Mouse (Mus musculus) fibroblast of lung, adult 2 months (primary cell): ENCODE data around the gene S100a5.

Source experiments
- DNase-seq: peaks from one replicate; pipeline ENCODE4 v3.0.0-alpha.2; 2011; ENCODE audit warnings: low read depth

S100a5 gene

DNA sequence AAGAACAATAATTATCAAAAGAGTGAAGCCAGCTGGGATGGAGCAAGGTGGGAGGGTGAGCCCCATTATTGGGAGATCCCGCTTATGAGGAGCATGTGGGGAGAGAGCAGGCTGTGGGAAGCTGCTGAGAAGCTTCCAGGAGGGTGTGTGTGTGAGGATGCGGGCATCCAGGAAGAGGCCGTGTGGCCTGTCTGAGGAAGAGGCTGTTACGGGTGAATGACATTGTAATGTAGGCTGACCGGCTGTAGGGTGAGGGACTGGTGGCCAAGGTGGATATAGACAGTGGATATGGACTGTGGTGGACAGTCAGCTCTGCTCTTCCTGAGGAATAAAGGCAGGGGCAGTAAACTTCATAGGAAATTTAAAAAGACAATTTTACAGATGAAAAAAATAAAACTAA, 17.2 kb downstream of the S100a5 start:
- no peak for DNase-seq

DNA sequence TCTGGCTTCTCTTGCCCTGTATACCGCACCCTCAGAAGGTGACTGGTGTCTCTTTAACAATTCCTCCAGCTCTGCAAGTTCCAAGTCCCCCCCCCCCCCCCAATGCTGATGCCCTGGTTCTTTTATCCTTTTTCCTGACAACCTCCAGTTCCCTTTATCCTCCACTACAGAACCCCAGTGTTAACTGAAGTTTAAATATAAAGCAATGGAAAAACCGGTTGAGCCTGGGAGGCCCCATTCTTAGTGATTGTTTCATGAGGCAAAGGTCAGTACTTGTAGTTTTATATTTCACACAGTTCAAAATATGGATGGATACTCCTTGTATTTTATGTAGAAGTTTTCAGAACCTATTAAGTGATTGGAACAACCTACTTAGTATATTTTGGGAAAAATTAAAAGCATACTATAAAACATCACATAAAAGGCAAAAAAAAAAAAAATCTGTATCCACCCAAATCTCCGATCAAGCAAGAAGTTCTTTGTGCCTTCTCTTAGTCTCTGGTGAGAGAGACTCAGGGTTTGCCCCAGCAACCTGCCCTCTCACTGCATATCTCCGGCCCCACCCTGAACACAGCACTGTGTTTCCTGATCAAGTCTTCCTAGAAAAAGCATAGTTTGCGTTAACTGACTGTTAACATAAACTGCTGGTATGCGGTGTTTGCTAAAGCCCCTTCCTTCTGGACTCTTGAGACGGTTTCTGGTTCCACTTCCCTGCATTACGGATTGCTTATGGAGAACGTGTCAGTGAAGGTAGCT, 18.1 kb downstream of the S100a5 start:
- no peak for DNase-seq

DNA sequence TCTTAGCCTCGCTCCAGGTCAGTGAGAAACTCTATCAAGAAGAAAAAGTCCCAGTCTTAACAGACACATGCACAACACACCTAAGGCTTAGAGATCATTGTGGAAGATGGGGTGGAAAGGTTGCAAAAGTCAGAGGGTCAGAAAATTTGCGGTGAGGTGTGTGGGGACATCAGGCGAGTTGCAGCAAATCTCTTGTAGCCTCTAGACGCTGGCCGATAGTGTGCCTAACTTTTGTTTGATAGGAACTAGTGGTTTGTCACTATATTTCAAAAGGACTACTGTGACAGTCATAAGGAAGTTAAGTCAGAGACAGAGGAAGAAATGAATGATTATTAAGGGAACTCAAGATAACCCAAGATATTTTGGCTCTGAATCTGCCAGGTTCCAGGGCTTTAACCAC, 19.0 kb downstream of the S100a5 start:
- DNase-seq = no peak

DNA sequence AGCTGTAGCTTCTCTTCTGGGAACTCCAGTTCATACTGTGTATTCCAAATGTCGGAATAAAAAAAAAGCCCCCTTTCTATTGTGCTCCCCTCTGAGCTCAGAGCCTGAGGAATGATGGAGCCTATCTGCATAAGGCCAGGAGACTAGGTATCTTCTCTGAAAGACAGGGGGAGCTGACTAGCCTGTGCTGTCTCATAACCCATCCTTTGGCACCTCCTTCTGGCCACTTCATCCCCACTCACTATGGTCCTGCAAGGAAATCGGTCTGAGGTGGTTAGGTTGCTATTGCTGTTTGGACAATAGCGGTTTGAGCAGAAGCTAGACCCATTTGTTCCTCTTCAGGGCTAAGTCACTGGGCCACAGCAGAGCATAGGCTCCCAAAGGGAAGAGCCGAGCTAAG, 19.5 kb downstream of the S100a5 start:
- no peak for DNase-seq

DNA sequence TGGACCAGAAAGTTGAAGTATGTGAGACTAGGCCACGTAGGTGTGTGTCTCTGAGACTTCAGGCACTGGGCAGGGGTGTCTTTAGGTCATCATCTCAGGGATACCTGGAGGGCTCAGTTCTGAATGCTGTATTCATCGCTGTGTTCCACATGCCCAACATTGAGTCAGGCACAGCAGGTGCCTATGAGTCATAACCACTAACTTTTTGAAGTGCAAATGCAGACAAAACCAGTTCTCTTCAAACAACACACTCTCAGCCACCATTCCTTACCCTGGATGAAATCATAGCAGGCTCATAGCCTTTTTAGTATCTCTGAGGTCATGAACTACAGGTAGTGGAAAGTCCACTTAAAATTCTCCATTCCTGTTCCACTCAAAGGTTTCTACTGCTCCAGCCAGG, 21.0 kb downstream of the S100a5 start:
- DNase-seq = no peak

DNA sequence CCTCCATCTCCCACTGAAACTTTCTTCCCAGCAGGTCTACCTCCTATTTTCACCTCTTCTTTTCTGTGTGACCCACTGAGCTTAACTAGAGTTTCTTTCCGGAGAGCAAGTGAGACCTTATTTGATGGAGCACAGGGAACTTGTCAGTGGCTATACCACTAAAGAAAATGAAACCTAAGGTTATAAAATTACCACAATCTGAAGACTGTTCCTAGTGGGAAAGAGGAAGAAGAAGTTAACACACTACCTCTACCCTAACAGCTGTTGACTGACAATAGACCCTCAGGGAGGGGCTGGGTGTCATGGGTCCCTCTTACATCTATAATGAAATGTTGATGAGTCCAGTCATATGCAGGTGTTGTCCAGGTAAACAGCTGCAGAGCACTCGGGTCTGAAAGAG, 23.7 kb downstream of the S100a5 start:
- no peak for DNase-seq

DNA sequence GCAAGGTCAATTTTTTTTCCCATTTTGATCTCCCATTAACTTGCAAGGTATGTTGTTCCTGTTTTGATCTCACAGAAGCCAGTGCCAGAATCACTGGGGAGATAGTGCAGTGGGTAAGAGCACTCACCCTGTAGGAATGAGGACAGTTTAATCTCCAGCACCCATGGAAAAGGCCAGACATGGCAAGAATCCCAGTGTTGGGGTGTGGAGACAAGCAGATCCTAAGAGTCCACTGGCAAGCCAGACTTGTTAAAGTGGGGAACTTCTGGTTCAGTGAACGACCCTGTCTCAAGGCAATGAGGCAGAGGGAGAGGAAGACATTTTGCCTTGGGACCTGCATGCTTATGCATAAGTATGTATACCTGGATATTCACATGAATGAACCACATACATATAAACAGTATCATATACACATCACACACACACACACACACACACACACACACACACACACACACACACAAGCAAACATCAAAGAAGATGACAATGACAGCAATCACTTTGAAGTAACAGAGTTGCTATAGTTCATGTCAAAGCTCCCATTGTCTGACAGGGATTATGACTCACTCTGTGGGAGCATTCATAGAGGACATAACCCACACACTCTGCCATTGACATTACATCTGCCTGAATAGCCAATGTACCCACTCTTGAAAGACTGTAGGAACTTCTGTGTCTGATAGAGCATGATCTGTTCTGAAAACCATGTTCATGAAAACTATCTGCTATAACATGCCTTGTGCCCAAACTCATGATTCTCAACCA, 30.4 kb downstream of the S100a5 start:
- no peak for DNase-seq

DNA sequence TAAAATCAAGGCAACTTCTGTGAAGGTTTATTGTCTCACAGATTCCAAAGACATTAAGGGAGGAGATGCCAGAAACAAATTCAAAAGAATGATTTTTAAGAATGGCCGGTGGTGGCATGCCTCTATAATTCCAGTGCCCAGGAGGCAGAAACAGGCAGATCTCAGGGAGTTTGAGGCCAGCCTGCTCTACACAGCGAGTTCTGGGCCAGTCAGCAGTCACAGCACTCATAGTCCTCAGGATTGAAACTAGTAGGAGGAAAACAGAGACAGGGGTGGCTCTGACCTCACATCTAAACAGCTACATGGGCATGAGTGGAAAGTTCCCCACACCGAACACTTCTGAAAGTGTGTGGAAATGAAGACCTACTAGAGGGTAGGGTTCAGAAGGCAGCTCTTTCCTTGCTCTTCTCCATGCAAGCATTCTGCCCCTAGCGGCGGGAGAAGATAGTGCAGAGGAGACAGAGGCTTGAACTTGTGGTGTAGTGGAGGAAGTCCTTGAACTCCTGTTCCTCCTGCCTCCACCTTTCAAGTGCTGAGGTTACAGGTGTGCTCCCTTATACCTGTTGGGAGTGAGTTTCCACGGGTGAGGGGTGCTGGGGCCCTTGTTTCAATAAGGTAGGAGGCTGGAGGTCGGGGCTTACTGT, 31.3 kb downstream of the S100a5 start:
- no peak for DNase-seq

DNA sequence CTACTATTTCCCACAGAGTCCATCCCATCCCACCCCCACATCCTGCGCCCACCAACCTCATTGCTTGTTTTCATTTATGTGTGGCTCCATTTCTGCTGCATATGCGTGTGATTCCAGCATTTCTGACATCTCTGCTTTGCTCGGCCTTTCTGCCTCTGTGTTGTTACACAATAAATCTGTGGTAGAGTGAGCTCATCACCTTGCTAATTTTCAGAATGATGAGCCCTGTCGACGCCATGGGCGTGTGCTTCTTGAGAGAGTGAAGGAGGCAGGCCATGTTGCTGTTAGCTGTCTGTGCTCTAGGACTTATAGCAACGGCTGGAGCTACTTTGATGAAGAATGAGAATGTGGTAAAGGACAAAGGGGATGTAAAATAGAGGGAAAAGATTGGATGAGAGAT, 32.7 kb downstream of the S100a5 start:
- DNase-seq = no peak

DNA sequence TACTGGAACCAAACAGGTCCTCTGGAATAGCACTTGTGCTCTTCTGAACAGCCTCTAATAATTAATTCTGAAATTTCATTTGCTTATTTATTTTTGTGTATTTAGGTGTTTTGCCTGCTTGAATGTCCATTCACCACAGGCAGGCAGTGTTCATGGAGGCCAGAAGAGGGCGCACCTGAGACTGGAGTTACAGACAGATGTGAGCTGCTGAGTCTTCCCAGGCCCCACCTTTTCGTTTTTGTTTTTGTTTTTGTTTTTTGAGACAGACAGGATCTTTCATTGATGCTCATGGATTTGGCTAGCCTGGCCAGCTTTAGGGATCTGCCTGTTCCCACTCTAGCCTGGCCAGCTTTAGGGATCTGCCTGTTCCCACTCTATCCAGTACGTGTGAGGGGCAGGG, 35.9 kb downstream of the S100a5 start:
- no peak for DNase-seq

DNA sequence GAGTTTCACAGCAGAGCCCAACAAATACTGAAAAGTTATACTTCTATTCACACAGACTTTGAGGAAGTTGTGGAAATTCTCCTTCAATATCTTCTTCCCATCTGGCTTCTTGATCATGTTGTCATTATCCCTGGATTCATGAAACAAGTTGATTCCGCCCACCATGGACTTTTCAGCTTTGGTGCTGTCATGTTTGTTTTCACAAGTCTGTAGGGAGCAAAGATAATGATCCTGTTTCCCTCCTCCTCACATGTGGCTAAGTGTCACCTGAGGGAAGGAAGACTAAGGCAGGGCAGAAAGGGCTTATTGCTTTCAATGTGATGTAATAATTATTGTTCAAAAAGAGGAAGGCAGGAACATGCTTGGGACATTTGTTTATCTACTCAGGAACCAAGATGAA, 39.0 kb downstream of the S100a5 start:
- no peak for DNase-seq

DNA sequence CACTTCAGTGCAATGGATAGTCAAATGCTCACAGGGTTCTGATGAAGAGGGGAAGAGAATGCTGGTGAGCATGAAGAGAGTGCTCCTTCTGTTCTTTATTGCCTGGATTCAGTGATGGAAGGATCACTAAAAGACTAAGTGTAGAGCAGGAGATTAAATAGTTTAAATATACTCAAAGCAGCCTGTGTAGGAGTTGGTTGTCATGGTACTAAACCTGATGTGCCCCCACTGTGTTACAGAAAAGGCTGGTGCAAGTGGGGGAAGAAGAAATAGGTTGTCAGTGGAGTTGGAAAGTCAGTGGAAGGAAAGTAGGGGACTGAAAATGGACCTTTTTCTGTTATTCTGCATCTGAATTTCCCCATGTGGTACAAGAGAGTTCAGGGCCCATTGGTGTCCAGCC, 40.7 kb downstream of the S100a5 start:
- no peak for DNase-seq

DNA sequence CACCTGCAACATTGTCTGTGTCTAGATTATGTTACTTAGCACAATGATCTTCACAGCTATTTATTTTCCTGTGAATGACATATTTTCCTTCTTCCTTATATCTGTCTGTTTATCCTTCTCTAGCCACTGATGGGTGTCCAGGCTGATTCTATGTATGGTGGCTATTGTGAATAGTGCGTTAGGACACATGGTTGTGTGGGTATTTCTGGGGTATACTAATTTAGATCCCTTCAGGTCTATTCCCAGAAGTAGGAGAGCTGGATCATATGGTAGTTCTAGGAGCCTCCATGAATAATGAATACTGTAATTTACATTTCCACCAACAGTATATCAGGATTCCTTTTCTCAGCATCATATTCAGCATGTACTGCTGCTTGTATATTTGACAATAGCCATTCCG, 41.5 kb downstream of the S100a5 start:
- no peak for DNase-seq

DNA sequence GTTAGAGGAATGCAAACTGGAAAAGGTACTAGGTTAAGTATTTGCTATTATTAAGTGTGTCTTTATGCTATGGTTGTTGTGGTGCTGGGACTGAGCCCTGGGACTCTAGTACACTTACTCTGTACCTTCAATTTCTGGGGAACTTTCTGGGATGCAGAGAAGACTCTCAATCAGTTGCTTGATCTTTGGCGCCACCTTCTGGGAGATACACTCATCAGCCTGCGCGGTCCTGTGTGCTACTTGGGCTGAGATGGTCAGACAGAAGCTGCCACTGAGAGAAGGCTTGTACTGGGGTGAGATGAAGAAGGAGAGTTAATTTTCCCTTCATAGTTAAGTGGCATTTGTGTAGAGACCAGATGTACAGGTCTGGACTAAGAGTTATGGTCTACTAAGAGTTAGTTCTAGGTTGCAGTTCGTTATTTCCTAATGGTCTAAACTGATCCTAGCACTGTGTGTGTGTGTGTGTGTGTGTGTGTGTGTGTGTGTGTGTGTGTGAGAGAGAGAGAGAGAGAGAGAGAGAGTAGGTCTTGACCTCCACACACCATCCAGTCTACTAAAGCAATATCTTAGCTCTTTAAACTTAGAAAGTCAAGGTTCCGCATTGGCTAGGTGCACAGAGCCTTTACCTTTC, 44.7 kb downstream of the S100a5 start:
- peak; percentile 37 for DNase-seq

DNA sequence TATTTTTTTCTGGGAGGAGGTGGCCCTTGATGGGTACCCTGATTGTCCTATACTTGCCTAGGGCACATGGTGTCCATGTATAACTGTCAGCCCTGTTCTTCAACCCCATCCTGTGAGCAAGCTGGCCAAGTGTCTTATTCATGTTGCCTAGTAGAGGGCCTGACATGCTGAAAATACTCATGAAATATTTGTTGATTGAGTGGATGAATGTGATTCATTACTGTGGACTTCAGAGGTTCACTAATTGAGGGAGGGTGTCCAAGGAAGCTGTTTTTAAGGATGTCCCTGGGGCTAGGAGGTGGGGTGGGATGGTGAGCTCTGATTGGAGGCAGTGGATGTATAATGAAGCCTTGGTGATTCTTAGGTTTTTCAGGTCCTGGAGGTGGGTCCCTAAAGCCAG, 45.4 kb downstream of the S100a5 start, which contains the start of gene S100a7a:
Gene S100a7a, plus strand, starts transcription at position 301 of the 400 bp plus-strand sequence.
- no peak for DNase-seq

DNA sequence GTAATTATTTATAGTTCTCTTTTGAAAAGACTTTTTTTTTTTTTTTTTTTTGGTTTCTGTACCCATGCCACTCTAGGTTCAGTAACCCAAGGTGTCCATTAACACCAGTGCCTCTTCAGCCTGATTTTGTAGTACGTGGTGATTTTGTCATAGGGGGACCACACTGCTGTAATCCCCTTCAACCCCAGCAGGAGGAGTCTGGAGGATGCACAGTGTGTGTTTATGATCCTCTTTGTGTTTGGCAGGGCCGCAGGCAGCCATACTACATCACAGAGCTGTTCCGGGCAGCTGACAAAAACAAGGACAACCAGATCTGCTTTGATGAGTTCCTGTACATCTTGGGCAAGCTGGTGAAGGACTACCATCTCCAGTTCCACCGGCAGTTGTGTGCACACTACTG, 49.1 kb downstream of the S100a5 start:
- DNase-seq = no peak

DNA sequence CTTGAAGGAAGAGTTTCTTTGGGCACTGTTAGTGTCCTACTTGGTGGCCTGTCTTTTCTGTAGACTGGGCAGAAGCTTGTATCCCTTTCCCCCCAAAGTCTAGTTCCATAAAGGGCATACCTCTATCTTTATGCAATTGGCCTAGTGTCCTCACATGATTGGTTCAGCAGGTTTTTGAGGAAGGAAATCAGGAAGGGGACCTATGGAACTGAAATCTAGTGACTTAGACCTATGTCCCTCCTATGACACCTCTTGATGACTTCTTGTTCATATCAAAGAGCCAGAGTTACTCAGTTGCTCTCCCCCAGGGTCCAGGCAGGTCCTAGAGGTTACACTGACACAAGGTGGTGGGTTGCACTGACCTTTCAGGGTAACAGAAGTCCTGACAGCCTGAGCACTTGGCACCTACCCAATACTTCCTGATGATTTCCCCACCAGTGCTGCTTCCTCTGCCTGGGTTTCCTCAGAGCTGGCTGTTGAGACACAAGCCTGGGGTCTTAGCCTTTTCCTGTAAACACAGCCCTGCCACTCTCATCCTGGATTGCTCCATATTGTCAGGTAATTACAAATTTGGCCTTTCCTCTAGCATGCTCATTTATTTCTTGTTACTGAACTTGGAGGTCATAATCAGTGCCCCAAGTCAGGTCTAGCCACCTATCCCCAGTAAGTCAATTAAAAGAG, 51.2 kb downstream of the S100a5 start:
- no peak for DNase-seq
